Mouse (Mus musculus): ENCODE measurements at regions not wholly inside any gene's neighbourhood (a gene's known extent, or its start where the extent isn't known, plus 50 kb on each side); places are given as distances from the start of the nearest gene placed in this dataset.

GRCm38 (mm10) chr6:100176914-100177560 is 110.2 kb downstream of the Rybp start:
- peak; percentile 54 for DNase-seq (ENCODE audit: extremely low read depth, low read depth, low spot score)

GRCm38 (mm10) chr6:100170711-100171348 is 116.5 kb downstream of the Rybp start:
- peak; percentile 86 for DNase-seq (ENCODE audit: extremely low read depth, low read depth, low spot score)

- no peak for DNase-seq (ENCODE audit: extremely low read depth, low read depth, low spot score)
Measured at GRCm38 (mm10) chr6:100167321-100167720, 120.0 kb downstream of the Rybp start.

GRCm38 (mm10) chr6:100165746-100166145 is 121.5 kb downstream of the Rybp start:
- DNase-seq (ENCODE audit: extremely low read depth, low read depth, low spot score): no peak

GRCm38 (mm10) chr6:100164162-100164561 is 123.1 kb downstream of the Rybp start:
- no peak for DNase-seq (ENCODE audit: extremely low read depth, low read depth, low spot score)

- no peak for DNase-seq (ENCODE audit: extremely low read depth, low read depth, low spot score)
Measured at GRCm38 (mm10) chr6:100163814-100164130, 123.5 kb downstream of the Rybp start.

GRCm38 (mm10) chr6:100162961-100163813 is 124.1 kb downstream of the Rybp start:
- DNase-seq (ENCODE audit: extremely low read depth, low read depth, low spot score): no peak

- DNase-seq (ENCODE audit: extremely low read depth, low read depth, low spot score): no peak
Measured at GRCm38 (mm10) chr6:100160670-100161069, 126.6 kb downstream of the Rybp start.

- no peak for DNase-seq (ENCODE audit: extremely low read depth, low read depth, low spot score)
Measured at GRCm38 (mm10) chr6:100159817-100160216, 127.5 kb downstream of the Rybp start.

GRCm38 (mm10) chr6:100159246-100159645 is 128.0 kb downstream of the Rybp start:
- no peak for DNase-seq (ENCODE audit: extremely low read depth, low read depth, low spot score)

GRCm38 (mm10) chr6:100157288-100157687 is 130.0 kb downstream of the Rybp start:
- DNase-seq (ENCODE audit: extremely low read depth, low read depth, low spot score): no peak

GRCm38 (mm10) chr6:100156163-100156562 is 131.1 kb downstream of the Rybp start:
- no peak for DNase-seq (ENCODE audit: extremely low read depth, low read depth, low spot score)

- no peak for DNase-seq (ENCODE audit: extremely low read depth, low read depth, low spot score)
Measured at GRCm38 (mm10) chr6:100155676-100156075, 131.6 kb downstream of the Rybp start.

- no peak for DNase-seq (ENCODE audit: extremely low read depth, low read depth, low spot score)
Measured at GRCm38 (mm10) chr6:100151447-100151846, 135.8 kb downstream of the Rybp start.

- no peak for DNase-seq (ENCODE audit: extremely low read depth, low read depth, low spot score)
Measured at GRCm38 (mm10) chr6:100150703-100151208, 136.5 kb downstream of the Rybp start.

GRCm38 (mm10) chr6:100149458-100149852 is 137.8 kb downstream of the Rybp start:
- DNase-seq (ENCODE audit: extremely low read depth, low read depth, low spot score): no peak

- DNase-seq (ENCODE audit: extremely low read depth, low read depth, low spot score): no peak
Measured at GRCm38 (mm10) chr6:100148751-100149457, 138.4 kb downstream of the Rybp start.

GRCm38 (mm10) chr6:100146360-100146935 is 140.8 kb downstream of the Rybp start:
- no peak for DNase-seq (ENCODE audit: extremely low read depth, low read depth, low spot score)

- DNase-seq (ENCODE audit: extremely low read depth, low read depth, low spot score): no peak
Measured at GRCm38 (mm10) chr6:100145869-100146268, 141.4 kb downstream of the Rybp start.

GRCm38 (mm10) chr6:100144544-100145287 is 142.6 kb downstream of the Rybp start:
- DNase-seq (ENCODE audit: extremely low read depth, low read depth, low spot score): no peak

All from fat pad, adult 2 months (tissue).